Mouse (Mus musculus): ENCODE data around the gene Arvcf. TPM values are rescaled to one million over a fixed set of nuclear protein-coding genes. Genes with fewer than 3 reads are reported as not detected.

Gene Arvcf
- total and polyA plus RNA-seq, 3 experiments = 9.1 to 14.5 TPM; not detected in 1

GRCm38 (mm10) chr16:18409776-18410175, 61.8 kb downstream of the Arvcf start:
- Histone ChIP-seq H3K36me3 (ENCODE audit: control insufficient read depth in 1 of 2, insufficient read depth in 2 of 2, low read length in 2 of 2) (peaks cover 8 to 21% of the 10 kb centered on the region in 2 experiments), H3K9ac (ENCODE audit: control insufficient read depth, low read depth, low read length, poor library complexity, severe bottlenecking) (no peak overlapping the region), H3K4me1 (ENCODE audit: control insufficient read depth in 1 of 2, insufficient read depth in 2 of 2, low read length in 2 of 2) (peaks cover 9 to 22% of the 10 kb centered on the region in 2 experiments), H3K27me3 (ENCODE audit: control insufficient read depth in 1 of 2, insufficient read depth in 2 of 2, low read length in 2 of 2) (no peaks in the 10 kb centered on the region), H3K4me3 (ENCODE audit: control insufficient read depth in 1 of 2, insufficient read depth in 1 of 2, low read depth in 2 of 2, low read length in 2 of 2) (no peak overlapping the region), H3K9me3 (replicated peaks; ENCODE audit: insufficient read depth, low read length) (no peaks in the 10 kb centered on the region), H3K27ac (ENCODE audit: control insufficient read depth, low read depth, low read length) (no peak overlapping the region), H3K79me2 (ENCODE audit: control insufficient read depth, insufficient read depth, low read length, poor library complexity) (no peaks in the 10 kb centered on the region)
- DNase-seq (ENCODE audit: low read depth, low spot score) = no peak
- TF ChIP-seq BHLHE40 (IDR thresholded peaks at IDR 0.05; ENCODE audit: borderline replicate concordance, low read depth, low read length) = no peak
- TF ChIP-seq GATA1 (IDR thresholded peaks at IDR 0.05; ENCODE audit: low read depth, low read length) = no peak
- TF ChIP-seq MAX (IDR thresholded peaks at IDR 0.05; ENCODE audit: low read length) = no peak
- TF ChIP-seq MEF2A (IDR thresholded peaks at IDR 0.05; ENCODE audit: extremely low read depth, insufficient replicate concordance, low read depth, low read length, poor library complexity, severe bottlenecking) = no peak
- TF ChIP-seq MYB (IDR thresholded peaks at IDR 0.05; ENCODE audit: low read depth, low read length) = no peak
- no peak for TF ChIP-seq USF2 (IDR thresholded peaks at IDR 0.05; ENCODE audit: borderline replicate concordance in 1 of 2, insufficient read depth in 1 of 2, low read depth in 1 of 2, low read length in 2 of 2)
- no peak for TF ChIP-seq RCOR1 (IDR thresholded peaks at IDR 0.05; ENCODE audit: low read depth, low read length)

- no peak for DNase-seq (ENCODE audit: low read depth, low spot score)
- Histone ChIP-seq H3K4me1 (ENCODE audit: control insufficient read depth in 1 of 2, insufficient read depth in 2 of 2, low read length in 2 of 2) (peaks cover 9 to 18% of the 10 kb centered on the region in 2 experiments), H3K36me3 (ENCODE audit: control insufficient read depth in 1 of 2, insufficient read depth in 2 of 2, low read length in 2 of 2) (peaks cover 8 to 20% of the 10 kb centered on the region in 2 experiments), H3K4me3 (ENCODE audit: control insufficient read depth in 1 of 2, insufficient read depth in 1 of 2, low read depth in 2 of 2, low read length in 2 of 2) (no peak overlapping the region), H3K79me2 (ENCODE audit: control insufficient read depth, insufficient read depth, low read length, poor library complexity) (no peaks in the 10 kb centered on the region), H3K9ac (ENCODE audit: control insufficient read depth, low read depth, low read length, poor library complexity, severe bottlenecking) (no peak overlapping the region), H3K27ac (ENCODE audit: control insufficient read depth, low read depth, low read length) (no peak overlapping the region), H3K27me3 (ENCODE audit: control insufficient read depth in 1 of 2, insufficient read depth in 2 of 2, low read length in 2 of 2) (no peaks in the 10 kb centered on the region), H3K9me3 (replicated peaks; ENCODE audit: insufficient read depth, low read length) (no peaks in the 10 kb centered on the region)
- TF ChIP-seq MAFK (IDR thresholded peaks at IDR 0.05; ENCODE audit: borderline replicate concordance, low read depth, low read length) (no peak), MEF2A (IDR thresholded peaks at IDR 0.05; ENCODE audit: extremely low read depth, insufficient replicate concordance, low read depth, low read length, poor library complexity, severe bottlenecking) (no peak), HCFC1 (IDR thresholded peaks at IDR 0.05; ENCODE audit: low read depth, low read length) (no peak), JUND (IDR thresholded peaks at IDR 0.05; ENCODE audit: low read depth, low read length) (no peak), CHD1 (IDR thresholded peaks at IDR 0.05; ENCODE audit: low read depth, low read length) (no peak), MYC (IDR thresholded peaks at IDR 0.05; ENCODE audit: low read depth, low read length) (no peak), MXI1 (IDR thresholded peaks at IDR 0.05; ENCODE audit: low read depth, low read length) (no peak), MAX (IDR thresholded peaks at IDR 0.05; ENCODE audit: low read length) (no peak)
Measured at GRCm38 (mm10) chr16:18410418-18410817, 62.4 kb downstream of the Arvcf start.

Measured in MEL (cell line).